In genomic region chr12:112144377-112145115, GRCm38 (mm10) we compare ENCODE assay signal across 9 mouse cellular contexts. TPM values are rescaled to one million over a fixed set of nuclear protein-coding genes. Genes with fewer than 3 reads are reported as not detected.
DNase-seq lines count a peak whose midpoint lies in the region; ATAC-seq lines count a peak whose summit lies in the region.
"Had no signal": no experiment of that assay in that cellular context is flagged by ENCODE, and none has a peak within 500 bp of the region (broad histone marks: within the 10 kb centered on the region; RNA-seq: fewer than 3 reads in every experiment).

No protein-coding gene starts in this region.

- no peak overlapping the region for H3K27ac ChIP-seq in kidney, embryonic 15.5 days
- no peak overlapping the region for H3K27ac ChIP-seq in embryonic facial prominence, embryonic 12.5 days
- no peak overlapping the region for H3K27ac ChIP-seq in intestine, embryonic 14.5 days (ENCODE audit: low read depth)
- H3K27ac ChIP-seq in neural tube, embryonic 11.5 days (ENCODE audit: low read depth, low read length), result 0 out of 2 replicates have a peak overlapping the region, but pooled peaks have one; percentile 4
- H3K27ac ChIP-seq: liver, embryonic 14.5 days had no signal

- H3K9me3 ChIP-seq in kidney, embryonic 15.5 days (replicated peaks), result no peaks in the 10 kb centered on the region
- no peaks in the 10 kb centered on the region for H3K9me3 ChIP-seq in embryonic facial prominence, embryonic 12.5 days
- H3K9me3 ChIP-seq in intestine, embryonic 14.5 days (ENCODE audit: control insufficient read depth, low read length), result no peaks in the 10 kb centered on the region
- H3K9me3 ChIP-seq in neural tube, embryonic 11.5 days (ENCODE audit: control insufficient read depth, low read length), result no peaks in the 10 kb centered on the region

- peaks cover 71% of the 10 kb centered on the region for H3K27me3 ChIP-seq in kidney, embryonic 15.5 days
- H3K27me3 ChIP-seq in embryonic facial prominence, embryonic 12.5 days, result peaks cover 47% of the 10 kb centered on the region
- peaks cover 44% of the 10 kb centered on the region for H3K27me3 ChIP-seq in intestine, embryonic 14.5 days (replicated peaks; ENCODE audit: control insufficient read depth, insufficient read depth, low read length)
- peaks cover 62% of the 10 kb centered on the region for H3K27me3 ChIP-seq in neural tube, embryonic 11.5 days (ENCODE audit: control insufficient read depth, insufficient read depth, low read length)

- no peak for ATAC-seq in kidney, embryonic 15.5 days (replicated peaks; ENCODE audit: low FRiP score)
- ATAC-seq in embryonic facial prominence, embryonic 12.5 days (ENCODE audit: insufficient number of reproducible peaks, insufficient read depth, low FRiP score, low TSS enrichment), result no peak
- no peak for ATAC-seq in intestine, embryonic 14.5 days (replicated peaks; ENCODE audit: low FRiP score, low TSS enrichment, low read depth)
- no peak for ATAC-seq in neural tube, embryonic 11.5 days (ENCODE audit: insufficient read depth, low FRiP score, low TSS enrichment)
- no peak for ATAC-seq in activated CD4-positive, CD25-positive, alpha-beta regulatory T cell, adult 4 months

- peak overlapping the region; percentile 57 for H3K4me3 ChIP-seq in kidney, embryonic 15.5 days (replicated peaks)
- H3K4me3 ChIP-seq in embryonic facial prominence, embryonic 12.5 days, result peak overlapping the region; percentile 50
- peak overlapping the region; percentile 37 for H3K4me3 ChIP-seq in intestine, embryonic 14.5 days (ENCODE audit: low read depth, low read length)
- peak overlapping the region; percentile 53 for H3K4me3 ChIP-seq in neural tube, embryonic 11.5 days (ENCODE audit: low read depth, low read length)

- no peaks in the 10 kb centered on the region for H3K36me3 ChIP-seq in kidney, embryonic 15.5 days
- H3K36me3 ChIP-seq in embryonic facial prominence, embryonic 12.5 days, result no peaks in the 10 kb centered on the region
- no peaks in the 10 kb centered on the region for H3K36me3 ChIP-seq in intestine, embryonic 14.5 days (ENCODE audit: control insufficient read depth, insufficient read depth, low read length)
- H3K36me3 ChIP-seq in neural tube, embryonic 11.5 days (ENCODE audit: control insufficient read depth, insufficient read depth, low read length), result no peaks in the 10 kb centered on the region

- peaks cover 44% of the 10 kb centered on the region for H3K4me1 ChIP-seq in kidney, embryonic 15.5 days
- peaks cover 36% of the 10 kb centered on the region for H3K4me1 ChIP-seq in embryonic facial prominence, embryonic 12.5 days
- H3K4me1 ChIP-seq in intestine, embryonic 14.5 days (replicated peaks; ENCODE audit: control insufficient read depth, insufficient read depth, low read length), result peaks cover 20% of the 10 kb centered on the region; the same call in 1 of the 2 replicates
- peaks cover 22% of the 10 kb centered on the region for H3K4me1 ChIP-seq in neural tube, embryonic 11.5 days (ENCODE audit: control insufficient read depth, insufficient read depth, low read length)

- 1% methylated on average over 46 of the region's 46 CpGs for whole genome bisulfite sequencing in kidney, embryonic 15.5 days
- WGBS in embryonic facial prominence, embryonic 12.5 days, result 1% methylated on average over 46 of the region's 46 CpGs
- WGBS in intestine, embryonic 14.5 days, result under 1% methylated on average over 46 of the region's 46 CpGs
- 1% methylated on average over 46 of the region's 46 CpGs for WGBS in neural tube, embryonic 11.5 days

- DNase-seq in kidney, adult 11 months, result no peak
- no peak for DNase-seq in intestine, embryonic 14.5 days (ENCODE audit: low spot score)
- DNase-seq in neural tube, embryonic 11.5 days (ENCODE audit: low spot score), result no peak
- no peak for DNase-seq in layer of hippocampus, adult 9-11 months
- no peak for DNase-seq in cerebellum, adult 11-12 months

- peak overlapping the region; percentile 91 for H3K4me2 ChIP-seq in kidney, embryonic 15.5 days
- H3K4me2 ChIP-seq in embryonic facial prominence, embryonic 12.5 days (replicated peaks), result peak overlapping the region; percentile 92
- H3K4me2 ChIP-seq in intestine, embryonic 14.5 days (ENCODE audit: low read length), result peak overlapping the region; percentile 91
- H3K4me2 ChIP-seq in neural tube, embryonic 11.5 days (ENCODE audit: low read depth), result peak overlapping the region; percentile 87

- H3K9ac ChIP-seq in kidney, embryonic 15.5 days, result 0 out of 2 replicates have a peak overlapping the region, but pooled peaks have one; percentile 6
- H3K9ac ChIP-seq in embryonic facial prominence, embryonic 12.5 days, result peak overlapping the region; percentile 47; the same call in 1 of the 2 replicates
- H3K9ac ChIP-seq in intestine, embryonic 14.5 days (ENCODE audit: low read length), result no peak overlapping the region
- H3K9ac ChIP-seq in neural tube, embryonic 11.5 days (ENCODE audit: low read length), result peak overlapping the region; percentile 52
- H3K9ac ChIP-seq: liver, embryonic 14.5 days had no signal

RNA-seq across cellular contexts. Expression of gene Kif26a, which starts 1.5 kb away (rescaled TPM):
- 3.6 and 4.5 TPM in 2 replicates for polyA plus RNA-seq in kidney, embryonic 15.5 days (2015; fragmentation: Nextera tagmentation; extraction: Ambion mirVana)
- polyA plus RNA-seq in embryonic facial prominence, embryonic 12.5 days (2016; fragmentation: Nextera tagmentation; extraction: Ambion mirVana), result 5.0 and 5.6 TPM in 2 replicates
- 2.6 and 3.6 TPM in 2 replicates for polyA plus RNA-seq in intestine, embryonic 14.5 days (2014; fragmentation: Nextera tagmentation; extraction: Ambion mirVana)
- 2.0 and 2.8 TPM in 2 replicates for polyA plus RNA-seq in neural tube, embryonic 11.5 days (2014; fragmentation: Nextera tagmentation; extraction: Ambion mirVana)
- not detected for polyA plus RNA-seq in activated CD4-positive, CD25-positive, alpha-beta regulatory T cell, adult 4 months (2017; shearing (Covaris generic))

RNA-seq across cellular contexts. Expression of gene Aspg, which starts 38.1 kb away (rescaled TPM):
- 1.9 and 3.1 TPM in 2 replicates for polyA plus RNA-seq in kidney, embryonic 15.5 days (2015; fragmentation: Nextera tagmentation; extraction: Ambion mirVana)
- 1.3 and 1.5 TPM in 2 replicates for polyA plus RNA-seq in embryonic facial prominence, embryonic 12.5 days (2016; fragmentation: Nextera tagmentation; extraction: Ambion mirVana)
- polyA plus RNA-seq in intestine, embryonic 14.5 days (2014; fragmentation: Nextera tagmentation; extraction: Ambion mirVana), result 16.6 and 16.9 TPM in 2 replicates
- 0.69 and 0.73 TPM in 2 replicates for polyA plus RNA-seq in neural tube, embryonic 11.5 days (2014; fragmentation: Nextera tagmentation; extraction: Ambion mirVana)
- not detected for polyA plus RNA-seq in activated CD4-positive, CD25-positive, alpha-beta regulatory T cell, adult 4 months (2017; shearing (Covaris generic))
